Comparison of ENCODE assay signal across 16 mouse cellular contexts in the genomic region with DNA sequence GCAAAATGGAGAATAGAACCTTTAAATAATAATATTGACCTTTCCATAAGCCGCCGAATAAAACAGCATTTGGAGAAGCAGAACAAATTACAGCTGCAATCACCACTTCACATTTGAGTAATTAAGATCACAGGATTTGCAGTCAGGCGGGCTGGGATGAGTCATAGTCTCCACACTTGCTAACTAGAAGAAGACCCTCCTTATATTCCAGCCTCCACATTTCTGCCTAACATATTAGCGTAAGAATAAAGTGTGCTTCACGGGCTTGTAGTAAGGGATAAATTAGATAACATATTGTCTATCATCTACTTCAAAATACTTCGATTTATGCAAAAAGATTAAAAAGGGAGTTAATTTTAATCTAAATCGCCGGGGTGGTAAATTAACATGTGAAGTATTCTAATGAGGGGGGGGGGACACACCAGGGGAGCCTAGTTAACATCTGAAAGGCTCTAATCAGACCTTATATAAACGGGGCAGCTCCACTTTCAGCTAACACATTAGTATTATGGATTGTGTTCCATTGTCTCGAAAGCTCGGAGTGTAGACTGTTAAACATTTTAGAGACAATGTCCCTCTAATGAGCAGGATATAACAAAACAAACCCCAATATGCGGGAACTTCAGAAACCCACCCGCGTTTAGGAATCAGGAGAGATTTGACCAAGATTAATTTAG.
DNase-seq lines count a peak whose midpoint lies in the region; ATAC-seq and TF ChIP-seq lines count a peak whose summit lies in the region.
"Had no signal": no experiment of that assay in that cellular context is flagged by ENCODE, and none has a peak within 500 bp of the region (broad histone marks: within the 10 kb centered on the region; RNA-seq: fewer than 3 reads in every experiment).

No protein-coding gene starts in this region.

- intact Hi-C loops in left cerebral cortex, adult 2 months (cut with DNase I), result loop anchor here (5.0 kb wide), 1 partner anchor 85 kb away; no protein-coding TSS in a partner anchor
- intact Hi-C loops in heart, postnatal 25 days (cut with DNase I), result no loop called here

- WGBS in forebrain, embryonic 14.5 days, result 5% methylated on average over 14 of the region's 14 CpGs
- 16% methylated on average over 14 of the region's 14 CpGs for WGBS in midbrain, embryonic 16.5 days

- H3K4me2 ChIP-seq in forebrain, embryonic 14.5 days (ENCODE audit: low read length), result peak overlapping the region; percentile 23; the same call in 1 of the 2 replicates
- no peak overlapping the region for H3K4me2 ChIP-seq in midbrain, embryonic 16.5 days (ENCODE audit: low read length)
- H3K4me2 ChIP-seq: embryonic facial prominence, embryonic 12.5 days; heart, embryonic 13.5 days; intestine, embryonic 15.5 days; limb, embryonic 13.5 days had no signal

- ATAC-seq in forebrain, embryonic 14.5 days, result peak; percentile 86
- no peak for ATAC-seq in midbrain, embryonic 16.5 days
- ATAC-seq: intestine, embryonic 15.5 days had no signal

- no peaks in the 10 kb centered on the region for H3K27me3 ChIP-seq in forebrain, embryonic 14.5 days (replicated peaks; ENCODE audit: control insufficient read depth, insufficient read depth, low read length)
- no peaks in the 10 kb centered on the region for H3K27me3 ChIP-seq in midbrain, embryonic 16.5 days (ENCODE audit: control insufficient read depth, insufficient read depth, low read depth, low read length)
- H3K27me3 ChIP-seq: embryonic facial prominence, embryonic 12.5 days; heart, embryonic 13.5 days; intestine, embryonic 15.5 days had no signal

- peaks cover 15% of the 10 kb centered on the region; the same call in 1 of the 2 replicates for H3K36me3 ChIP-seq in forebrain, embryonic 14.5 days (ENCODE audit: control insufficient read depth, insufficient read depth, low read length)
- 0 out of 2 replicates have a peak, but pooled peaks cover 3% of the 10 kb centered on the region for H3K36me3 ChIP-seq in midbrain, embryonic 16.5 days (ENCODE audit: control insufficient read depth, insufficient read depth, low read length)
- H3K36me3 ChIP-seq: heart, embryonic 13.5 days; intestine, embryonic 15.5 days; limb, embryonic 13.5 days had no signal

- no peak overlapping the region for H3K4me3 ChIP-seq in forebrain, embryonic 14.5 days (ENCODE audit: low read depth, low read length)
- H3K4me3 ChIP-seq in midbrain, embryonic 16.5 days (ENCODE audit: low read depth, low read length), result no peak overlapping the region
- no peak overlapping the region for H3K4me3 ChIP-seq in left cerebral cortex, adult 2 months
- H3K4me3 ChIP-seq: embryonic facial prominence, embryonic 12.5 days; heart, embryonic 13.5 days; intestine, embryonic 15.5 days; limb, embryonic 13.5 days had no signal

- no peak overlapping the region for H3K9ac ChIP-seq in forebrain, embryonic 14.5 days (ENCODE audit: low read length)
- H3K9ac ChIP-seq in midbrain, embryonic 16.5 days (ENCODE audit: low read depth, low read length), result no peak overlapping the region
- H3K9ac ChIP-seq: embryonic facial prominence, embryonic 12.5 days; heart, embryonic 13.5 days; intestine, embryonic 15.5 days; limb, embryonic 13.5 days had no signal

- peaks cover 28% of the 10 kb centered on the region for H3K4me1 ChIP-seq in forebrain, embryonic 14.5 days (ENCODE audit: control insufficient read depth, insufficient read depth, low read length)
- peaks cover 21% of the 10 kb centered on the region; the same call in 1 of the 2 replicates for H3K4me1 ChIP-seq in midbrain, embryonic 16.5 days (ENCODE audit: control insufficient read depth, insufficient read depth, low read length)
- H3K4me1 ChIP-seq: embryonic facial prominence, embryonic 12.5 days; intestine, embryonic 15.5 days had no signal

- TF ChIP-seq CTCF in left cerebral cortex, adult 2 months (IDR thresholded peaks at IDR 0.05), result no peak

- H3K27ac ChIP-seq in forebrain, embryonic 14.5 days (ENCODE audit: low read depth, low read length), result peak overlapping the region; percentile 49; the same call in 1 of the 2 replicates
- H3K27ac ChIP-seq in midbrain, embryonic 16.5 days (ENCODE audit: low read length), result peak overlapping the region; percentile 38
- no peak overlapping the region for H3K27ac ChIP-seq in left cerebral cortex, adult 2 months
- H3K27ac ChIP-seq: embryonic facial prominence, embryonic 12.5 days; heart, embryonic 13.5 days; intestine, embryonic 15.5 days; limb, embryonic 13.5 days had no signal

- no peaks in the 10 kb centered on the region for H3K9me3 ChIP-seq in forebrain, embryonic 14.5 days (replicated peaks; ENCODE audit: control insufficient read depth, low read length)
- no peaks in the 10 kb centered on the region for H3K9me3 ChIP-seq in midbrain, embryonic 16.5 days (replicated peaks; ENCODE audit: control insufficient read depth, low read length, poor library complexity, severe bottlenecking)
- H3K9me3 ChIP-seq: embryonic facial prominence, embryonic 12.5 days; heart, embryonic 13.5 days; intestine, embryonic 15.5 days; limb, embryonic 13.5 days had no signal

- DNase-seq in layer of hippocampus, adult 11-12 months (ENCODE audit: low spot score), result peak; percentile 37
- no peak for DNase-seq in layer of hippocampus, adult 8-10 months (ENCODE audit: low spot score in 2 of 2)
- peak; percentile 53 for DNase-seq in MN1 (ENCODE audit: low spot score)
- peak; percentile 82 for DNase-seq in forebrain, embryonic 14.5 days (ENCODE audit: low spot score)
- no peak for DNase-seq in left cerebral cortex, adult 2 months (ENCODE audit: extremely low spot score in 1 of 2, low spot score in 2 of 2)
- DNase-seq in adrenal gland, postnatal 10 days, result no peak
- no peak for DNase-seq in heart, postnatal 25 days (ENCODE audit: low spot score)
- DNase-seq: adrenal gland, postnatal 36 days; cerebellum, adult 11 months; gastrocnemius, postnatal 25 days; thymus, adult 18-20 months had no signal

Comparison
In these comparisons a context has a peak if more than half of its experiments do, and no peak if none do; other contexts are left out.
1. DNase-seq: peak in layer of hippocampus, adult 11-12 months (single experiment), MN1 (single experiment) and forebrain, embryonic 14.5 days (single experiment); none in layer of hippocampus, adult 8-10 months (0 of 2), left cerebral cortex, adult 2 months (0 of 2), adrenal gland, postnatal 10 days (single experiment) and heart, postnatal 25 days (single experiment).